Mouse (Mus musculus) bone marrow macrophage, adult 2 months (primary cell): ENCODE data around the gene Ephb2. TPM values are rescaled to one million over a fixed set of nuclear protein-coding genes. Genes with fewer than 3 reads are reported as not detected.

ENCODE experiments used
- H3K27ac ChIP-seq: 2 replicates; pipeline ENCODE4 v1.5.1; 2012; ENCODE audit warnings: low read depth, low read length; ENCODE audit not compliant: insufficient read depth
- H3K4me1 ChIP-seq: 2 replicates; pipeline ENCODE4 v1.6.1; 2012; ENCODE audit warnings: low read length; ENCODE audit not compliant: control insufficient read depth, insufficient read depth
- H3K4me3 ChIP-seq: 2 replicates; pipeline ENCODE4 v1.5.1; 2012; ENCODE audit warnings: mild to moderate bottlenecking, low read length, moderate library complexity; ENCODE audit not compliant: insufficient read depth
- CTCF ChIP-seq: IDR thresholded peaks from 2 replicates; pipeline ENCODE4 v1.5.1; 2012; ENCODE audit warnings: low read depth, mild to moderate bottlenecking, low read length, moderate library complexity
- POLR2A ChIP-seq: IDR thresholded peaks from 2 replicates; pipeline ENCODE4 v1.6.1; 2012; ENCODE audit warnings: mild to moderate bottlenecking, low read depth, low read length, borderline replicate concordance
- polyA plus RNA-seq: library from polyadenylated mRNA; stranded (reverse); fragments of >200 nt; gene quantifications from 2 replicates; pipeline ENCODE4 v1.2.4, GENCODE M21; 2012; ENCODE audit not compliant: missing spikeins, insufficient read depth, insufficient read length

Gene Ephb2
- polyA plus RNA-seq, 1 experiment, result not detected

GRCm38 (mm10) chr4:136698404-136699083 lies 137.2 kb downstream of the Ephb2 start:
- Histone ChIP-seq H3K4me1 (no peaks in the 10 kb centered on the region), H3K27ac (no peak overlapping the region), H3K4me3 (no peak overlapping the region)
- TF ChIP-seq CTCF (no peak), POLR2A (no peak)

GRCm38 (mm10) chr4:136697325-136697724 lies 138.5 kb downstream of the Ephb2 start:
- H3K27ac ChIP-seq, result no peak overlapping the region
- no peaks in the 10 kb centered on the region for H3K4me1 ChIP-seq
- no peak for TF ChIP-seq CTCF
- no peak overlapping the region for H3K4me3 ChIP-seq

- Histone ChIP-seq H3K27ac (no peak overlapping the region), H3K4me3 (no peak overlapping the region), H3K4me1 (no peaks in the 10 kb centered on the region)
- TF ChIP-seq POLR2A, result no peak
- TF ChIP-seq CTCF, result peak; percentile 86
Observed at GRCm38 (mm10) chr4:136696381-136696925, 139.3 kb downstream of the Ephb2 start.

GRCm38 (mm10) chr4:136695696-136696095 lies 140.1 kb downstream of the Ephb2 start:
- TF ChIP-seq CTCF (no peak), POLR2A (no peak)
- Histone ChIP-seq H3K4me3 (no peak overlapping the region), H3K27ac (no peak overlapping the region), H3K4me1 (no peaks in the 10 kb centered on the region)

- no peak overlapping the region for H3K4me3 ChIP-seq
- TF ChIP-seq POLR2A (no peak), CTCF (no peak)
- no peak overlapping the region for H3K27ac ChIP-seq
- H3K4me1 ChIP-seq, result no peaks in the 10 kb centered on the region
Observed at GRCm38 (mm10) chr4:136690034-136690433, 145.8 kb downstream of the Ephb2 start.

GRCm38 (mm10) chr4:136688113-136688512 lies 147.7 kb downstream of the Ephb2 start:
- Histone ChIP-seq H3K4me3 (no peak overlapping the region), H3K27ac (no peak overlapping the region), H3K4me1 (no peaks in the 10 kb centered on the region)
- no peak for TF ChIP-seq CTCF
- no peak for TF ChIP-seq POLR2A

GRCm38 (mm10) chr4:136685431-136685869 lies 150.3 kb downstream of the Ephb2 start:
- no peak overlapping the region for H3K27ac ChIP-seq
- H3K4me1 ChIP-seq, result peaks cover 3% of the 10 kb centered on the region; the same call in 1 of the 2 replicates
- TF ChIP-seq CTCF (no peak), POLR2A (no peak)

GRCm38 (mm10) chr4:136684485-136684884 lies 151.3 kb downstream of the Ephb2 start:
- Histone ChIP-seq H3K4me3 (no peak overlapping the region), H3K27ac (no peak overlapping the region), H3K4me1 (peaks cover 3% of the 10 kb centered on the region; the same call in 1 of the 2 replicates)
- no peak for TF ChIP-seq POLR2A
- no peak for TF ChIP-seq CTCF

More at GRCm38 (mm10) chr4:136685431-136685869, 150.3 kb downstream of the Ephb2 start:
- H3K4me3 ChIP-seq, result no peak overlapping the region

GRCm38 (mm10) chr4:136680641-136681040 lies 155.1 kb downstream of the Ephb2 start:
- H3K4me1 ChIP-seq, result peaks cover 3% of the 10 kb centered on the region; the same call in 1 of the 2 replicates
- no peak overlapping the region for H3K27ac ChIP-seq
- TF ChIP-seq CTCF, result no peak
- TF ChIP-seq POLR2A, result no peak
- H3K4me3 ChIP-seq, result no peak overlapping the region

- no peak for TF ChIP-seq POLR2A
- no peak for TF ChIP-seq CTCF
- peaks cover 3% of the 10 kb centered on the region; the same call in 1 of the 2 replicates for H3K4me1 ChIP-seq
- H3K4me3 ChIP-seq, result no peak overlapping the region
- no peak overlapping the region for H3K27ac ChIP-seq
Observed at GRCm38 (mm10) chr4:136679221-136679620, 156.6 kb downstream of the Ephb2 start.

- peaks cover 3% of the 10 kb centered on the region; the same call in 1 of the 2 replicates for H3K4me1 ChIP-seq
- no peak overlapping the region for H3K4me3 ChIP-seq
- TF ChIP-seq CTCF, result peak; percentile 96
- no peak for TF ChIP-seq POLR2A
- H3K27ac ChIP-seq, result no peak overlapping the region
Observed at GRCm38 (mm10) chr4:136678480-136678879, 157.3 kb downstream of the Ephb2 start.
